Mouse (Mus musculus) right cerebral cortex, postnatal 14 days (tissue): ENCODE data around the gene Cercam.

Experiments used
- DNase-seq: peaks from one replicate; pipeline ENCODE4 v3.0.0; 2022

Gene Cercam

DNA sequence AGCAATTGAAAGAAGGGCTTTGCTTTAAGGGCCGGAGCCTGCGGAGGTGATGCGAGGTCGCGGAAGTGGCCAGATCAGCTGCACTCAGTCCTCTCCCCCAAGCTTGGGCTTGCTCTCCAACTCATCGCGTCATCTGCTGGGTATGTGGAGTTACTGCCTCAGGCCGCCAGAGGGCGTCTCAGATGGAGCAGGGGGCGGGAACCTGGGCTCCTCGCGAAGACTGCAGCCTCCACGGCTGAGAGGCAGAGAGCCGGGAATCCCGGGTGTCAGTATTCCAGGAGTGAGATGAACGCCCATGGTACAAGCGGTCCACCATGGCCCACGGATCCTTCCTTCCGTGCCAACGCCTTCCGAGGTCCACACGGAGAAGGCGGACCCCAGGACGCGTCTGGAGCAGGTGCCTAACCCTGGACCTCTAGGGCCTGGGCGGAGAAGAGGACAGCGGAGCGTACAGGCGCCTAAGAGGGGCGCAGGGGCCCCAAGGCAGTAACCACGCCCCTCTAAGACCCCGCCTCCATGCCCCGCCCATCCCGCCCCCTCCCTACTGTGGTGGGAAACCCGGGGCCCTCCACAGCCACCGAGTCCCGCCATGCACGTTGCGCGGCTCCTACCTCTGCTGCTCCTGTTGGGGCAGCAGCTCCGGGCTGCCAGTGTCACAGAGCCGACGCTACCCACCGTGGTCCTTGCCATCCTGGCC is at the start of gene Cercam:
TSS of gene Cercam (plus strand) at position 216 of the 697 bp plus-strand sequence.
- DNase-seq, result peak; percentile 80

DNA sequence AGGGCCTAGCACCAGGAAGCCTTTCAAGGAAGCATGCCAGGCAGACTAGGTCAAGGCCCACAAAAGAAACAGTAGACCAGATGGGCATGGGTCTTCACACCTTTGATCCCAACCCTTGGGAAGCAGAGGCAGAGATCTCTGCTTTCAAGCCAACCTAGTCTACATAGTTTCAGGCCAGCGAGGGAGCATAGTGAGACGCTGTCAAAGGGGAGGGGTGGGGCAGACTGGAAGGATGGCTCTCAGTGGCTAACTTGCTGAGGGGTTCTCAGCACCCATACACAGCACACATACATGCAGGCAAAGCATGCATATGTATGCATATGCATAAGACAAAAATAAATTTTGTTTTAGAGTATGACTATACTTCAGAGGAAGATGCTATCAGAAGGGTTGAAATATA is 49.6 kb upstream of the Cercam start:
- DNase-seq, result no peak

DNA sequence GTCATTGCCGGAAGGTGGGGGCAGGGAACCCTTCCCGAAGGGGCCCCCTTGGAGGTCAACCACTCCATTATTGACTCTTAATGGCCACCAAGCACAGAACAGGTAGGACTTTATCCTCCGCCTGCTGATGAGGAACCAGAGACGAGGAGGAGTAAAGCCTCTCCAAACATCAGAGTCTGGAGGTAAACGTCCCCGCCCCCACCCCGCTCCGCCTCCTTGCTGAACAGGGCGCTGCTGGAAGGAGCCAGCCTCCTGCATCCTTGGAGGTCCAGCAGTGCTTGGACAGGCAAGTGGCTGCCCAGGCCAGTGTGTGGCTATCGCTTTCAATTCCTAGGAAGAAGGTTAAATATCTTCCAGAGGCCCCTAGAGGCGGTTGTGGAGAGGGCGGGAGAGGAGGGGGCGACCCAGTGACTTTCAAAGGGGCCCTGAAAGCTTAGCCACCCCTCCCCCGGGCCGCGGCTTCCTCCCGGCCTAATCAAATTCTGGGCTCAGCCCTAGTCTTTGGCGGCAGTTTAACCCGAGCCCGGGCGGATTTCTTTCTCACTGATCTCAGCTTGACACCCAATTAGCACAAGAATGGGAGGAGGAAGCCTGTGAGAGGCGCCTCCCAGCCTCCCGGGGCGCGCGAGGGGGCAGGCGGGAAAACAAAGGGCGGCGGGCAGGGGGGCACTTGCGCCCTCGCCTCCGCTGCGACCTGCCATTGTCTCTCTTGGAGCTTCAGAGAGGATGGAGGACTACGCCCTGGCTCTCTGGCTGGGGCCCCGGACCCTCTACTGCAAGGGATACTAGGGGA is 48.7 kb upstream of the Cercam start, which contains the start of gene Urm1:
TSS of gene Urm1 (plus strand) at position 51 of the 793 bp plus-strand sequence.
- DNase-seq, result peak; percentile 65

DNA sequence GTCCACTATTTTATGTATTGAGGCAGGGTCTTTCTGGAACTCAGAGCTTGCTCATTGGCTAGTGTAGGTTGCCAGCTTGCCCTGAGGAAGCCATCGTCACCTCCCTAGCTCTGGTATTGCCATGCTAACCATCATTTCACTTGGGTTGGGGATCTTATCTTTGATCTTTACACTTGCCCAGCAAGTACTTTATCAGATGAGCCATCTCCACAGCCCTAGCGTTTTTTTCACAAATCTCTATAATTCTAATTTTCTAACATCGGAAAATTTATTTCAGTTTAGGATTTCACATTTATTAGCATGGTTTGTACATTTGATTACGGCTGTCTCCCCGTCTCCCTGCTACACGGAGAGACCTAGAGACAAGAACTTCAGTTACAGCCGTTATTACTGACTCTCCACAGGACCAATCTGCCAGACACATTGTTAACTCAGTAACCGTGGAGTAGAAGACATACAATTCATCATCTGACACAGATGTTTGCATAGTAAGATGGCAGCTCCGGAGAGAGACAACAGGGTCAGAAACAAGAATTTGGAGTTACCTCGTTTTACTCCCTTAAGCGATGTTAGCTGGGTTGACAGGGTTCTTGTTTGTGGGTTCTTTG is 42.5 kb upstream of the Cercam start:
- DNase-seq, result no peak

DNA sequence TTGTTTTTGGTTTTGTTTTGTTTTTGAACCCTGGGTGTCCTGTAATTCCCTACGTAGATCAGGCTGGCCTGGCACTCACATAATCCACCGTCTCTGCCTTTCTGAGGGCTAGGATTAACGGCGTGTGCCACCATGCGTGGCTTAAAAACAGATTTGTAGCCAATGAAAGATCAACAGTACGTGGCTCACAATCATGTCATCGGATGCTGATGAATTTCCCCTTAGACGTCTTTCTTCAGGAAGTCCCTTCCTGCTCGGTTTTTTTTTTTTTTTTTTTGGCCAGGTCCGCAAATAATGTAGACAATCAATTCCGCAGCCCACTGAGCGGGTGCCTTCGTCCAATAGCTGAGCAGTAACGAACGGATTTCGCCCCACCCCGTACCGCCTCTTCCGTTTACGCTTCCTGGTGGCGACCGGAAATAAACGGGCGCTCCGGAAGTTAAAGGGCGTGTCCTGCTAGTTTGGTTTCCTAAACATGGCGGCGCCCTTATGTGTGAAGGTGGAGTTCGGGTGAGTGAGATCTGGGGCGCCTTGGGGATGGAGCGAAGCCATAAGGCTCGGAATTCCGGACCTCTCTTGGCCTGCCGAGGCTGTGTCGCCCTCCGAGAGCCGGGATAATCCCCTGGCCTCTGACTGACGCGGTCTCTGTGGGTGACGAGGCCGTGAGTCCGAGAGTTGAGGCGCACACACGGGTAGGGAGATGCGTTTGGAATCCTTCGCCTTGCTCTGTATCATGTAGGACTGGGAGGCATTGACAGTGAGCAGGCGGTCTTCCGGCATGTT is 41.8 kb upstream of the Cercam start:
- DNase-seq, result peak; percentile 90

DNA sequence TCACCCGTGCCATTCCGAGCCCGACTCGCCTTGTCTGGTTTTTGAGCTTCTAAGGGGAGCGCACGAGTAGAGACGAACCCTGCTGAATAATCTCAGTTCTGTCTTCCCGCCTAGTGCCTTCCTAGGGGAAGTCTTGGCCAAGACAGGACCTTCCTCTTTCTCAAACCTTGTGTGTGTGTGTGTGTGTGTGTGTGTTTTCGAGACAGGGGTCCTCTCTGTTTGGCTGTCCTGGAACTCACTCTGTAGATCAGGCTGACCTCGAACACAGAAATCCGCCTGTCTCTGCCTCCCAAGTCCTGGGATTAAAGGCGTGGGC is 41.3 kb upstream of the Cercam start:
- no peak for DNase-seq

DNA sequence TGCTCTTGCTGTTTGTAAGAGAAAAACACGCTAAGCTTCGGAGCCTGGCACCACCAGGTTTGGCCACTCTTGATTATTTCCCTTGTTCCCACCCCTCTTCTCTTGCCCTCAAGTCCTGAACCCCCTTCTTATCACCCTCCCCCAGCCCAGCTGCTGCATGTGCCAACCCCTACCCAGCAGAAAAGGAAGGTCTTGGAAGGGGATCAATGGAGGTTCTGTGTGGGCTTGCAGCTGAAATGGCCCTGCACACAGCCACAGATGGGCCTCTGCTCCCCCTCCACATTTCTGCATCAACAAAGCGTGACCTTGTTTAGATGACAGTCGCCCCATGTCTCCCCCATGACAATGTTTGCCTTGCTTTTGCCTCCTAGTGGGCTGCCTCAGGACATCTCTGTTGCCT is 37.9 kb upstream of the Cercam start:
- DNase-seq, result no peak

DNA sequence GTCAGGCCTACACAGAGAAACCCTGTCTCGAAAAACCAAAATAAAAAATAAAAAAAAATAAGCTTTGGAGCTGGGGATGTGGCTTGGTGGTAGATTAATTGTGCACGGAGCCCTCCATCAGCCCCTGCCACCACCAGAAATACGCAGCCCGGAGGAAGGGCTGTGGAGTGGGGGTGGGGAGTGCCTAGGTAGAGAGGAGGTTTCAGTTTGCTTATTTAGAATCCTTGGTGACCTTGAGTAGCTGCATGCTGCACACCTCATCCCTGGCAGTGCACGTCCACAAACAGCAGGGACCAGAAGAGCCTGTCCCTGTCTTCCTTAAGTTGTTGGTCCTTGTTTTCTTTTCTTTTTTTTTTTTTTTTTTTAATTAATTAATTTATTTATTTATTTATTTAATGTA is 35.2 kb upstream of the Cercam start:
- DNase-seq, result no peak

DNA sequence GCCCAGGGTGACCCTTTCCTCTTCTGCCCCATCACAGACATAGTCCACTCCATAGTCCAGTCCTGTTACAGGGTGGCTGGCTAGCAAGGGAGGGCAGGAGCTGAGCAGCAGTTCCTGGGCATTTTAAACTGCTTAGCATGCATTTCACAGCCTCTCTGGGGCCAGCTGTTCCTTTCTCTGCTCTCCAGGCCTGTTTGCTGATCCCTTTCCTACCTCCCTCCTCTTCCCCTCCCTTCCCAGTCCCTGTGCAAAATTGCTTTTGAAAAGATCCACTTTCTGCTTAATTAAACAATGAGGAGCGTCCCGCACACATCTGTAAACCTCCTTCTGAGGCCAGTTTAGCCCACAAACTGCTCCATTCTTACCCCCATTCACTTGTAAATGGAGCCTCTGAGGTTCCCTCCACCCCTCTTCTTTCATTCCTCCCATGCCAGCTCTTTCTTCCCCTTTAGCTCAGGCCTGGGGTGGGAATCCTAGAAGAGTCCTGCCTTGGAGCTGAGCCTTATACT is 33.5 kb upstream of the Cercam start:
- no peak for DNase-seq

DNA sequence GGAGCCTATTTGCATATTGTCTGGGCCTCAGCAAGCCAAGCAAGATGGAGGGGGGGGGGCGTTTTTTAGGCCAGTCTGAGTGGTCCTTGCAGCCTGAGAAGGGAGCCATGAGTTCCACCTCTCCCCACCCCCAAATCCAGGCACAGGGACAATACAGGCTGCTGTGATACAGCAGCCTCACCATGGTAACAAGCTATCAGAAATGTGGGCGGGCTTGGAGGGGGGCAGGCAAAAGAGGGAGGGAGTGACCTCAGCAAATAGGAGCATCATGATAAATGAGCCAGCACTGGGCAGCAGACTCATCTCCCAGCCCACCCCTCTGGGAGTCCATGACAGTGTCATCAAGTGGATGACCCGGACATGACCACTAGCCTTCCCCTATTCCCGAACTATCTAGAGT is 29.5 kb upstream of the Cercam start:
- DNase-seq, result no peak

DNA sequence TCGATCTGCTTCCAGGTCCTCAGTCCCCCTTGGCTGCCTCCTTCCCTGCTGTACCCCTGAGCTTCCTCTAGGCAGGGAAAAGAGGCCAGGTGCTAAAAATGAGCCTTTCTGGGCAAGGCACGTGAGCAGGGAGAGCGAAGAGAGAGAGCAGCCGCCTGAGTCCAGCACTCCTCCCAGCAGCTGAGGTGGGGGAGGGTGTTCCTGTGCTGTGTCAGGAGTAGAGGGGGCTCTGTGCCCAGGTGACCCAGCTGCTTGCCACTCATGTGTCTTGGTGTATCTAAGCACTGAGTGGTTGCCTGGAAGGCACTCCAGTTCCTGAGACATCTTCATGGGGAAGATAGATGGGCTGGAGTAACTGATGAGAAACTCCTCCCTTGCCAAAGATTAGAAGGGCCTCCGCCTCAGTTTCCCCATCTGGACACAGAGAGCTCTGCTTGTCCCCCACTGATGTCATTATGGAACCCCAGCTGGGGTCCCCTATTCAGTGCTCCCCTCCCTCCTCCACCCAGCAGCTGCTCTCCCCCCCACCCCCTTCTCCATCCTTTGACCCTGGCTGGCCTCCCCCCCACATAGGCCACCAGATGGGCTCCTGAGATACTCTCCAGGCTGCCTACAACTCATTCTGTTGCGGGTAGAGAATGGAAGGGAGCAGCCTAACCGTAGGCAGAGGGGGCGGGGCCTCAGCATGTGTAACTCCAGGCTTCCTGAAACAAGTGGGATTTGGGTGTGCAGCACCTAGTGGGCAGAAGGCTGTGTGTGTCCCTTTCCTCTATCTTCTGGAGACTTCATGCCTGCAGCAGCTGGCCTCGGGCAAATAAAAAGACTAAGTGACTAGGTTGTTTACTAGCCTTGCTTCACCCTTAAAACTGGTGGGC is 25.5 kb upstream of the Cercam start:
- DNase-seq, result peak; percentile 44

DNA sequence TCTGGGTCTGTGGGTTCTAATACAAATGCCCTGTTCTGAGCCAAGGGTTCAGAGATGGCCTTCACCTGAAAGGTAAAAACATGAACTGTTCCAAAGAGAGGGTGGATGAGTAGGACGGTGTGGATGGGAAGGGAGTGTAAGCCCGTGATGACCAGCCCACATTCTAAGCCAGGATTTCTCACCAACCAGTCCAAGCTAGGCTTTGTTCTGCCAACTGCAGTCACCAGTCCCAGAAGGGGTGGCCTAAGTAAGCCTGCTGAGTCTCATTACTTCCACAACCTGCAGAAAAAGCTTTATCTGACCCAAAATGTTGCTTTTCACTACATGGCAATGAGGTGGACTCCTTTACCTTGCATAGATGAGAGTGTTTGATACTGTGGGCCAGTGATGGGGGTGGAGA is 24.8 kb upstream of the Cercam start:
- no peak for DNase-seq

DNA sequence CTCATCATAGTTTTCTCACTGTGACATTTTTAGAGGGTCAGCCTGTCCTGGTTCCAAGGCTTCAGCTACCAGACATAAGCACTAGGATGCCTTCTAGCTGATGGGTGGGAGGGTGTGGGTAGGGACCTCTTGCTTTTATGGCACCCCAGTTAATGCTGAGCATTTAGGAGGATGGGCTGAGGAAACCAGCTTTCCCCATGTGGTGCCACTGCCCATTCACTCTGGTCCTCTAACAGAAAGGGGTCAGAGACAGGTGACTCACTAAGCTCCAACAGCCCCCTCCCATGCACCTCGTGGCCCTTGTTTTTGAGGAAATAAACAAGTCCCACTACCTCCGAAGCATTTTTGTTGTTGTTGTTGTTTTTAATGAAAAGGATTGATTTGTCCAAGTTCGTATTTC is 24.3 kb upstream of the Cercam start:
- DNase-seq, result no peak

DNA sequence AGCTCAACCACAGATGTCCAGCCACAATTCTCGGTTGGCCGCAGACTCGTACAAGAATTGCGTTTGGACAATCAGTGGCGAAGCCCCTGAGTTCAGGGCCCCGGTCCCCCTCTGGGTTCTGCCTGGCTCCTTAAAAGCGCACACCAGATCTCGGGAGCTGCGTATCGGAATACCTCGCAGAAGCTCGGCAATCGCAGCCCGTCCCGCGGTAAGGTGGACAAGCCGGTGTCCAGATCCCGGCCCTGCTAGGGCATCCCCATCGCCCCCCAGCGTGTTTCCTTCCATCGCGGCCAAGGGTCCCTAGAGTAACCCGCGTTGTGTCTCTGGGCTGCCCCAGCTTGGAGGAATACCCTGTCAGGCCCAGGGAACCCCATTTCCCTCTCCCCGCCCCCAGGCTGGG is 23.3 kb upstream of the Cercam start:
- no peak for DNase-seq

DNA sequence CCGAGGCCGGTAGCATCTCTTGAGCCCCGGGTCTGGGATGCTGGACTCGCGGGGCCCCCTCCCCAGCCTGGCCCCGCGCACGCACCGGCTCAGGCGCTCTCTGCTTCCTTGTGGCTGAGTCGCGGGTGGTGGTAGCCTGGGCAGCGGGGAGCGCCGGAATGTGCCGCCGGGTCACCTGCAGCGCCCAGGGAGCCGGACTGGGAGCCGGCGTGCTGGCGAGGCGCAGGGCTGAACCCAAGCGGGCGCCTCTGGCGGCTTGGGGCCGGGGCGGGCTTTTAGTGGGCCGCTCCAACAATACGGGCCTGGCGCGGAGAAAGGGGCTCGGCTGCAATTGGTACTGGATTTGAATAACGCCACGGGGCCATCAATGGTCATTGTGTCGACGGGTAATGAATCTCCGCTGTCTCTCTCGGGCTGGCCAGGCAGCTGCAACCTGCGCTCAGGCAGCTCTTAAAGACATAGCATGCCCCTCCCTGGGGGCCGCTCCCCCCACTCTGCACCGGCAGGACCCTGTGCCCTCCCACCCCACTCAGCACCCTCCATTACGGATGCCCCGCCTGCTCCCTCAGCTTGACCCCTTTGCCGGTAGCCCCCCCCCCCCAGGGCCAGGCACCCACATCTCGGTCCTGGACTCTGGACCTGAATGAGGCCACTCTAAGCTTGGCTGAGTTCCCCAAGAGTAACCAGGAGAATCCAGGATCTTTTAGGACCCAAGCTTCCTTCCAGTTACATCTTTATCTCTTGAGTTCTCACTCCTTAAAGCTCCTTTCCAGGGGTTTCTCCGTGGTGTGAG is 22.7 kb upstream of the Cercam start:
- peak; percentile 30 for DNase-seq

DNA sequence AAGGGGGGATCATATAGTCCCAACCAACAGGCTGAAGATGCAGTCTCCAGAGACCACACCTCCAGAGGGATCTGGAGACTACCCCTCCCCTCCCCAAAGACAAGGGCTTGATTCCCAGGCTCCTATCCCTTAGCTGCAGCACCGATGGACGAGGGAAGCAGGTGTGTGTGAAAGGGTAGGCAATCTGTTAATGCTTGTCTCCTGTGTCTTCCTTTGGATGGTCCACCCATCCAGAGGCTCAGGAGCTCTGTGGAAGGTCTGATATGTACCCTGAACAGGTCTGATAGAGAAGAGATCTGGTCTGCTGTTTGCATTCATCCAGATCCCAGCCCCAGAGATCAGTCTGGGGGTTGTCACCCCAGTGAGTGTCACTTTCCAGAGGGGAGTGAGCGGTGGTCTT is 22.1 kb upstream of the Cercam start:
- no peak for DNase-seq

DNA sequence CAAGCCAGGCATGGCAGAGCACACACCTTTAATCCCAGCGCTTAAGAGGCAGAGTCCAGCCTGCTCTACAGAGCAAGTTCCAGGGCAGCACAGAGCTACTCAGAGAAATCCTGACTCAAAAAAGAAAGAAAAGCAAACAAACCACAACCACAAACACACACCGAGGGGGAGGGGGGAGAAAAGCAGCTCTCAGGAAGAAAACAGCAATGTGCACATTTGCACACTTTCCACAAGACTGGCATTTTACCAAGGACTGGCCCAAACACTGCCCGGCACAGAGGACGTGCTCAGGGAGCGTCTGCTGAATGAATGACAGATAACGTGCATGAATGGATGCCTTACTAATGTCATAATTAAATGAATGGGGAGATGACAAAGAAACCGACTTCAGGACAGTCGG is 19.9 kb upstream of the Cercam start:
- DNase-seq, result no peak

DNA sequence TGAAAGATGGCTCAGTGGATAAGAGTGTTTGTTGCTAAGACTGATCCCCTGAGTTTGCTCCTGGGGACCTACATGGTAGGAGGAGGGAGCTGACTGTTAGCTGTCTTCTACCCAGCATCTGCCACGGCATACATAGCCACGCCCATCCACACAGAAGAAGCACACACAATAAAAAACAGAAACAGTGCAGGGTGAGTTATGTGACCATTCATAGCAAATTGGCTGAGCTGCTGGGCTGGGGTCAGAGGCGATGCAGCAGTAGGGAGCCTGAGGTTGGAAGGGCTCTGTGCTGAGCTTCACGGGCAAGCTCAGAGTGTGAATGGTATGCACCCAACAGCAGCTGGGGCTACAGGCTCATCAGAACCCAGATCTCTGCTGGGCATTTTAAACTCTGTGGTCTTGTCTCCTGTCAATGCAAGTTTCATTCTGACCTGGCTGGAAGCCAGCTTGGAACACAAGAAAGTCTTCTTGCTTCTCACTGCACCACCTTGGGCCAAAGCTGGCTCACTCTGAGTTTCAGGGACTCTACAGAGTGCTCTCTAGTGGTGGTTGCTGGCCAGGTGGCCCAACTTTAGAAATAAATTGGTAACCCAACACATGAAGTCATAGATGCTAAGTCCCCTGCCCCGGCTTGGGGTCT is 19.0 kb upstream of the Cercam start:
- DNase-seq, result no peak

DNA sequence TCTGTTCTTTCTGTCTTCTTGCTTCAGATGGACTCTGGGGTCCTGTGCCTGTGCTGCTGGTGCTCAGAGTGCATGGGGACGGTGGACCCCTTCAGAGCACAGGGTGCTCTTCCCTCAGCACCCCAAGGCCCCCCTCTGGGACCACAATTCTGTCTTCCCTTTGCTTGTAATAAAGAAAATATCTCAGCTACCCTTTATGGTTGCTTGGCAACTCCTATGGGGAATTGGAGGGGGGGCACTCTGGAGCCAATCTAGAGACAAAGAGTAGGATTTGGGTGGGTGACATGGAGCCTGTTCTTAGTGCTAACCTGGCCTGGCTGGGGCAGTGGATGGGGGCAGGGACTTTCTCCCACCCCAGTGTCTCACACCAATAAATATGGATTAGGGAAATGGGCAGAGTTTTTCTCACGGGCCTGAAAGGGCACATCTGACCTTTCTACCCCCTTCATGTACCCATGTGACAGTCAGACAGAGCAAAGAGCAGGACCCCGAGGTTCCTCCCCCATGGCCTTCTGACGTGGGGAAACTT is 15.9 kb upstream of the Cercam start:
- DNase-seq, result no peak

DNA sequence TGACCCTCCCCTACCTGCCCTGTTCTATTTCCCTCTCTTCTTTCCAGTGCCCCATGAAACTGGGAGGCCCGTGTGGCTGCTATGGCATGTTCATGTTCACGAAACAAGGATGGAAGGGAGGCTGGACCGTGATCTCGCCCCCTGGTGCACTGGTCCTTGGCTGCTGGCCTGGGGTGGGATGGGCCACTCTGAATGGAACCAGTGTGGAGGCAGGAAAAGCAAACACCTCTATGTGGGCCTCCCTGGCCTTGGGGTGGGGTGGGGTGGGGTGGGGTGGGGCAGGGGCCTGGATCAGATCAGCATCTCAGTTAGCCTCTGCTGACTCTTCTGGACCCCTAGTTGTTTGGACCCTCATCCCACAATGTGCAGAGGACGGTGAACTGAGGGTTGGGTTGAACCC is 15.2 kb upstream of the Cercam start:
- DNase-seq, result no peak
